Mouse (Mus musculus) layer of hippocampus, postnatal 36 days (tissue): ENCODE measurements at regions not wholly inside any gene's neighbourhood (a gene's known extent, or its start where the extent isn't known, plus 50 kb on each side); places are given as distances from the start of the nearest gene placed in this dataset.
"Not testable (repeated sequence)": the region's sequence is repeated elsewhere in the genome, so short reads cannot be mapped to it uniquely, and the experiment has no call there.

Experiments used
- DNase-seq, 2 experiments: peaks; one replicate each; pipeline ENCODE4 v3.0.0; 2022

DNA sequence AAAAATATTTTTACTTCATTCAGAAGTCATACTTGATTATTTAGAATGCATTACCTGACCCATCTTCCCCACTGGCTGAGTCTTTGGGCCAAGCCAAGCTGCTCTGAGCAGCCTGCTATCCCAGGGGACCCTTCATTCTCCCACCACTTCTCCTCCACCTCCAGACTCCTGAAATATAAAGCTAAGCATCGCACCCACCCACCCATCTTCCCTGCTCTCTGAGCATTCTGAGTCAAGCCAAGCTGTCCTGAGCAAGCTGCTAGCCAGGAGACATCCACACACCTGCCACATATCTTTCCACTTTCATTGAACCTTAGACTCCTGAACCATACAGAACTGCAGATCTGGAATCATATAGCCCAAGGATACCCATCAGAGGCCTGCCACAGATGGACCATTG is 1456.2 kb upstream of the Adam24 start:
- DNase-seq: no peak

DNA sequence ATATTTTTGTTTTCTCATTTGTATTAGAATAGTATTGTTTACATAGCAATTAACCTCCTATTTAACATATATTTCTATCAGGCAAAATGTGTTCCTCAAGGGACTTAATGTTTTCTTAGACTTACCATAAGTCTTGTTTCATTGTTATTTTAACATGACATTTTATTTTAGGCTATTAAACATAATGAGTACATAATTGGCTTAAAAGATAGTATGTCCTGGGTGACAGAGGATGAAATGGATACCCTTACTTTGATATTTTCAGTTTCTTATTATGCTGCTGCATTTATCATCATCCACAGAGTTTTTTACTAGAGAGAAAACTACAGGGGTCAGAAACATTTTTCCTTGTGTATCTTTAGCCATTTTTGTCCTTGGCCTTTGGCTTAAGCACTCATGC is 1447.6 kb upstream of the Adam24 start:
- DNase-seq: no peak

DNA sequence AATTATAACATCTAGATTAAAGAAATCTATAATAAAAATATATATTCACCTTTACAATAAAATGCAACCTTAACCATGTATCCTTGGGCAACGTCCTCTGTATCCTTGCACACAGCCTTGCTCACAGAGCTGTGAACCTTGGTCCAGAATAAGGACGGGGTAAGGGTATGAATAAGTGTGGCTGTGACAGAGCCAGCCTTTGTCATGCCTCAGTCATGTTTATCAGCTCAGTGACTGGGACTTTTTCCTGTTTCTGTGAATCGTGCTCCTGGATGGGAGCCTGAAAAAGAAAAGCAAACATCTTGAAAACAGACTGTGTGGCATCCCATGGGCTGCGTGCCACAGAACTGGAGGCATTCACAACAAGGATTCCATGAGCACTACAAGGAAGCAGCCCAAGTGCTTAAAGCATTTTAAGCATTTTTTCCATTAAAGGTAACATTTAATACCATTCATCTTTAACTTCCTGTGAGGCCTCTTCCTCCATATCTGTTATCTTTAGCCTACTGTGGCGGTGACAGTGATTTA is 1405.8 kb upstream of the Adam24 start:
- DNase-seq: peak; percentile 51 to 64

DNA sequence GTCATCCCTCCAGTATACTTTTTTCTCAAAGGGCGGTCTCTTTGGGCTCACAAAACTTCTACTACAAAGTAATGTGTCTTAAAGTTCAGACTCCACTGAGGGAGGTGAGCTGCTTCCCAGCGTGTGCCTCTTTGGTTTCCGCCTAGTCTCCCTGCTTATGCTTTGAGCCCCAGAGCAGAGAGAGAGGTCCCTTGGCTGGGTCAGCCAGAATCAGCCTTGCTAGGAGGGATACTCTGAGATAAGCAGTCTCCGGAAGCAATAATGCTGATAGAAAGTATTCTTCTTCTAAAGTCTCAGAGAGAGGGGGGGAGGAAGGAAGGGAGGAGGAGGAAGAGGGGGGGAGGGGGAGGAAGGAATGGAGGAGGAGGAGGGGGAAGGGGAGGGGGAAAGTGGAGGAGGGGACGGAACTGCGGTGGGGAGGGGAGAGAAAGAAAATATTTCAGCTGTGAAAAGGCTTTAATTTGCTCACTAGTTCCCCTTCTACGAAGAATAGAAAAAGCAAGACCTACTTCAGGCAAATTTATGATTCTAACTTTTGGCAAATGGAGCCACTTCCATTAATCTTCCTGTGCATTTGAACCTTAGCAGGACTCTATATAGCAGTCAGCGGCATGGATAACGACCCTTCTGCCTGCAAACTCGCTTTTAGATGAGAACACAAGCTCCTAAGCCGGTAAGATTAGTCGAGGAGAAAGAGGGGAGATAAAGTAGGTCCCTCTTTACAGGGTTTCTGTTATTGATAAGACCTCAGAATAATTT is 1377.2 kb upstream of the Adam24 start:
- no peak for DNase-seq

DNA sequence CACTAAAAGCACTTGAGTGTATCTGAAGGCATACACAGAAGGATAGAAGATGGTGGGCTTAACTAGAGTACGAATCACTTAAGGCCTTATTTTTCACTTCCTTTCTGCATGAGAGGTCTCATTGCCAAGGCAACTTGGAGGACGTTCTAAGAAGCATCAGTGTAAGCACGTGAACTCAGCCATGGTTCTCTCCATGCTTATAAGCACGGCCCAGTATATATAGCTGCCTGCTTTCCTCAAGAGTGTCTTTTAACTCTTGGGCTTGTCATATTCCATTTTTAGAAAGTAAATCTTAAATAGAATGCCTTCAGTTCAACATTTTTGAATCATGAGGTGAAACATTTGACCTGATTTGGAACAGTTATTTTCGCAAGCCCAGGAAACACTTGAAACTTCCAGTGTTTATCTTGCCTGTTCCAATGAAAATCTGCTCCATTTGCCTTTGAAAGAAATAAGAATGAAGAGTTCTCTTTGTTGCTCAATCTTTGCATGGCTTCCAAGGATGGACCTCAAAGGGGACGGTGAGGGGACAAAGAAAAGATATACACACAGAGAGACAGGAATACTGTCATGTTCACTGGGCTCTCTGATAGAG is 1371.0 kb upstream of the Adam24 start:
- no peak for DNase-seq

DNA sequence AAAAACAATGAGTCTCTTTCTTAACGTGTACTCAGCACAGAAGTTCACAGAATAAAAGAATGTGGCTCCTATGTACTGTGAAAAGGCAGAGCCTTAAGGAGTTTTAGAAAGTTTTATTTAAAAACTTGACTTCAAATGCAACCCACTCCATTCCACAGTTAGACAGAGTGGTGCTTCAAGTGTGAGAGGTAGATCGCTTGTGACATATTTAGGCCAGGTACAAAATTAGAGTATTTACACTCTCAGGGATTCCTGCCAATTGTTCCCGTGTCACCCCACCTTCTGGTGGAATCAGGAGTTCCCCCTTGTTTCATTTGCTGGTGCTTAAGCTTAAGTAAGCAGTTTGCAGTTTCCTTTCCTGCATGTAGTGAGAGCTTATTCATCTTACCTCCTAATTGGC is 1361.0 kb upstream of the Adam24 start:
- no peak for DNase-seq

DNA sequence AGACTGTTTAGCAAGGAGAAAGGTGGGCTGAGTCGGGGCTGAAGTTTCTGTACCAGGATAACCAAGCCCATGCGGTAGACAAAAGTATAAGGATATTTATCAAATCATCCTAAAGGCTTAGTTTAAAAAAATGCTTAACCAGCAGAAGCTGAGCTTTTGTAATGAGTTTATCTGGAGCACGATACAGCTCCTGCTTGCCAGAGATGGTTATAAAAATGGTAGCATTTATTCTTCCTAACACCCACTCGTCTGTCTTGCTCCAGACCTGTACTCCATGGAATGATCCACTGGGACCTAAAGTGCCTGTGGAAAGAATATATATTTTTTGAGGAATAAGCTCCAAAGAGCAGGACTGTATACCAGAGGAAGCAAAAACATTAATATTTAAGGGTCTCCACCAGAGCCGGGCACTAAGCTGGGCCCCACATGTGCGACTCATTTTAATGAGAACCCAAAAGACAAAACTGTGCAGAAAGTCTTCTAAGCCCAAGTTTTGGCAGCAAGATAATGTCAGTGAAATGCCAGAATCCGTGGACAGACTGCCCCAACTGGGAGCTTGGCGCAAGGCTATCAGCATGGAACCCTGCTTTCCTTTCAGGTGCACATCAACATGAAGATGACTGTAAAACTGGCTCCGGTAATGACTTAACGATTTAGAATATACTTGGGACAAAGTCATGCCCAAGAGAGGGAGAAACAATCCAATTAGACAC is 1359.2 kb upstream of the Adam24 start:
- DNase-seq: no peak

DNA sequence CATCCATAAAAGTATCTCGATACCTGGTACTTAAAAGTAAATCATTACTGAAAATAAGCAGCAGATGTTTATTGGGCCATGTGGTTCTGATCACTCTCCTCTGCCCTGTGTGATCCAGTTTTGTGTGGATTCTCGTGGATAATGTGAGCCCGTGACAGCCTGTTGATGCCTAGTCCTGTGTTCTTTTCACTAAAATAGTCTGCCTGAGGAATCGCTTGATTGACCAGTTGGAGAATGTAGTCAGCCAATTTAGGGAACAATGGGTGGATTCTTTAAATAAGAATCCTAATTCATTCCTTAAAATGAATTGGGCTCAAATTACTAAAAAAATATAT is 1358.7 kb upstream of the Adam24 start:
- no peak for DNase-seq

DNA sequence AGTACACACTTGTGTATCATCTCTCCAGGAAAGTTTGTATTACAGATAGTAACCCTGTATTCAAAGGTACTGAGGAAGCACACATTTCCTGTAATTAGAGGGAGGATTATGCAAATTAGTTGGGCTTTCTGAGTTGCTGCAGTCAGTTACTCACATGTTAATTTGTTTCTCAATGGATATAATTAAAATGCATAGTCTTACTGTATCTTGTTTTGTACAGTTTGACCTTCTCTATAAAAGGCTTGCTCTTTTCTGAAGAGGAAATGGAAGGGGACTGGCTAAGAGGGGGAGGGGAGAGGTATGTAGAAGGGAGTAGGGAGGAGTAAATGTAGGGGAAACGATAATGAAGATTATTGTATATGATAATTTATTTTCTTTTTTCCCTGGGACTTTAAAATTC is 1345.5 kb upstream of the Adam24 start:
- no peak for DNase-seq

DNA sequence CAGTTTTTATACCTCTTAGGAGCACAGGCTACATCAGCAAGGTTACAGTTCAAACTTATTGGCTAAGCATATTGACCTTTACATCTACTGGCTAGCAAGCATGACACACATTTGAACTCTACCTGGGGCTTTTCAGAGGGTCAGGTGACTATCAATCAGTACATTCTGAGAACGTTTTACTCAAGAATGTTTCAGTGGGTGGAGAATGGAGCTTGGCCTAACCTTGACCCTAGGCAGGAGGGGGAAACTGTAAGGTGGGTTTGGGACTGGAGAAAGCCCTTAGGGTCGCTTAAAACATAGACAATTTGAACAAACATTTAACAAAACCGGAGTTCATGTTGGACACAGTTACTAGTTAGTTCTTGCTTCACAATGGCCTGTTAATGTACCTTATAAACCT is 1330.1 kb upstream of the Adam24 start:
- no peak for DNase-seq

DNA sequence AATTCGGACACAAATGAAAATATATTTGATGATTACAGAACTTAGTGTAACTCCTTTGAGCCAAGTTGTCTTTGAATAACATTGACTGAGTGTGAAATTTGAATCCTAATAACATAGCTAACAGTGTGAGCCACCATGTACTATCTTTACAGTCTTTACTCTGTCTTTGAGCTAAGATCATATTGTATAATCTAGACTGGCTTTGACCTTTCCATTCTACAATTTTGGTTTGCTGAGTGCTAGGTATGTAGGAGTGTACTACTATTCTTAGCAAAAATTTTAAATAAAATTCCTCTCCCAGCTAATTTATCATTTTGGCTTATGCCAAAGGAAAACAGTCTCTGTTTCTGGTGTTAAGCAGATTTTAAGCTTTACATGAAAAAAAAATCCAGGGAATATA is 1328.4 kb upstream of the Adam24 start:
- no peak for DNase-seq

DNA sequence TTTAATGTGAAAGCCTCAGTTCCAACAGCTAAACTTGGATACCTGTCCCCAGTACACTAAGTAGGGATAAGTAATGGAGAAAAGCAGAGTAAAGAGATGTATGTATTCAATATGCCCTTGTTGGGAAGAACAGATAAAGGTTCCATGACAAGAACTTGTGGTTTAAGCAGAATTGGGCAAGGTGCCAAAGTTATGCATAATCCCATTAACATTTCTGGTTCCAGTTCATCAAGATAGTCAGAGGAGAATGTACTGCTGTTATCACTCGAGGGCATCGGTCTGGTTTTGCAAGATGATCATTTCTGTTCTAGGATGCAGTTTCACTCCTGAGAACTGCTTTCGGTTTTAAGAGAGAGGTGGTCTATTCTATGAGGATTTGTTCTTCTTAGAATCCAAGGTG is 1325.9 kb upstream of the Adam24 start:
- no peak for DNase-seq

DNA sequence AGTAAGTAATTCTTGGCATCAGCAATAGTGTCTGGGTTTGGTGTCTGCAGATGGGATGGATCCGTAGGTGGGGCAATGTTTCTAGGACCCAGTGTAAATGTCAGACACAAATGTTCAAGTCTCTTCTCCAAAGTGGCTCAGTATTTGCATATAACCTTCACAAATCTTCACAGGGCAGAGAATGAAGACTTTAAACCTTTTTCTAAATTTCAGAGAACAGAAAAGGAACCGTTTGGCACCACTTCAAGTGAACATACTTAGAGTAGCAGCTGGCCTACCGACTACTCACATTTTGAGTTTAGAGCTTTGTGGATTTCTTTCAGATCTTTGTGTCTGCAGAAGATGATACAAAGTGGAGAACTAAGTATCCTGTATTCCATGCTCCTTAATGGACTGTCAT is 1319.5 kb upstream of the Adam24 start:
- peak in 1 of 2 experiments; percentile 6 for DNase-seq

DNA sequence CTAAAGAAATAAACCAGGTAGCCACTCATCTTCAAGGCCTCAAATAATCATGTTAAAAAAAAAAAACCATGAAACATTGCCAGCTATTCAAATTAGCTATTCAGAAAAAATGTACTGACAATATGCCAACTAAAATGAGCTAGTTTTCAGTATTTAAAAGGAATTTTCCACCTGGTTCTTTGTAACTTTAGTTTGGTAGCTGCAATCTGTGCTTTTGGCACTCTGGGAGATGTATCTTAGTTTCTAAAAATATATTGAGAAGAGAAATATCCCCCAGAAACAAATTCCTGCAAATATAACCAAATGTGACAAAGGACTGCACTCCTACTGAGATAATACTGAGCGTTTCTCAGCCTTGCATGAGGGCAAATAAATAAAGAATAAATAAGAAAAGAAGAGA is 1317.8 kb upstream of the Adam24 start:
- no peak for DNase-seq

DNA sequence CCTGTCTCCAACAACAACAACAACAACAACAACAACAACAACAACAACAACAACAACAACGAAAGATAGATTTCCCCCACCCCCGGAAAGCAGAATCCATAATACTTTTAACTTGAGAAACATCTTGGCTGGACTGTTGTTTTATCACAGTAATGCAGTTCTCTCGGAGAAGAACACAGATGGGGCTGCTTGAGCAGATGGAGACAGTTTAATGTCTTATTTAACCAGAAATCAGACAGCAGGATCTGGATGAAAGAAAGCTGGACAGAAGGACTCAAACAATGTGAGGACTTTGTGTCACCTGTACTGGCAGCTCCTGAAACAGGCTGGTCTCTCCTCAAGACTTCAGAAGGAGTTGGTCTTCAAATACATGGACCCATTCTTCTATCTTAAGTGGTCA is 1317.0 kb upstream of the Adam24 start:
- no peak for DNase-seq

DNA sequence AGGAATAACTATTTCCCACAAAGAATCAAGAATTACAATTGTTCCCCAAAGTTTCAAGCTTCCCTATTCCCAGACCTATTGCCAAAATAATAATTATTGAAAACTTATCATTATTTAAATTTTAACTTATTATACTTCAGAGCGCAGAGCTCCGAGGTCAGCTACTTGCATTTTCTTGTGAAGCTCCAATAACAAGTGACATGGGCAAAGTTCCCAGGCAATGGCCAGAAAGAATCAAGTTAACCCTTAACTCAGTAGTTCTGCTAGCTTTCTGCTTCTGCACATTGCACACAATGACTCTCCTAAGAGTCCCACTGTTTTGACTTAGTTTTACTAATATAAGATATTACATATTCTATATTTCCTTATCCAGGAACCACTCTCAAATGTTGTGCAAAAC is 1308.5 kb upstream of the Adam24 start:
- not testable (repeated sequence) for DNase-seq
